26 mouse cellular contexts compared by ENCODE assay signal in genomic region chr9:122450524-122450923, GRCm38 (mm10).
"Had no signal": no experiment of that assay in that cellular context is flagged by ENCODE, and none has a peak within 500 bp of the region (broad histone marks: within the 10 kb centered on the region; RNA-seq: fewer than 3 reads in every experiment).

No protein-coding gene starts in this region.

- H3K36me3 ChIP-seq: heart, embryonic 10.5 days; heart, embryonic 12.5 days; hindbrain, embryonic 10.5 days; hindbrain, embryonic 12.5 days; intestine, embryonic 15.5 days; kidney, embryonic 15.5 days; limb, embryonic 13.5 days; limb, embryonic 15.5 days; liver, embryonic 12.5 days had no signal

- ATAC-seq: forebrain, postnatal 0 days; hindbrain, embryonic 16.5 days; inflammation-experienced regulatory T-cells, adult 6 months; intestine, embryonic 15.5 days; liver, embryonic 12.5 days had no signal

- H3K27ac ChIP-seq: heart, embryonic 10.5 days; hindbrain, embryonic 10.5 days; hindbrain, embryonic 12.5 days; hindbrain, embryonic 14.5 days; intestine, embryonic 15.5 days; kidney, embryonic 15.5 days; kidney, postnatal 0 days; limb, embryonic 13.5 days; limb, embryonic 15.5 days; liver, embryonic 12.5 days had no signal

- H3K9me3 ChIP-seq: heart, embryonic 10.5 days; heart, embryonic 12.5 days; hindbrain, embryonic 10.5 days; hindbrain, embryonic 12.5 days; intestine, embryonic 15.5 days; kidney, embryonic 15.5 days; limb, embryonic 13.5 days; limb, embryonic 15.5 days; liver, embryonic 12.5 days had no signal

- H3K4me1 ChIP-seq: intestine, embryonic 15.5 days; kidney, embryonic 15.5 days; limb, embryonic 15.5 days; liver, embryonic 12.5 days had no signal

- H3K4me2 ChIP-seq: heart, embryonic 12.5 days; hindbrain, embryonic 12.5 days; hindbrain, embryonic 14.5 days; intestine, embryonic 15.5 days; kidney, embryonic 15.5 days; limb, embryonic 13.5 days; limb, embryonic 15.5 days; liver, embryonic 12.5 days had no signal

- H3K9ac ChIP-seq: forebrain, postnatal 0 days; heart, embryonic 12.5 days; hindbrain, embryonic 12.5 days; hindbrain, embryonic 14.5 days; intestine, embryonic 15.5 days; kidney, embryonic 15.5 days; limb, embryonic 13.5 days; limb, embryonic 15.5 days; liver, embryonic 12.5 days had no signal

- H3K4me3 ChIP-seq: heart, embryonic 10.5 days; heart, embryonic 12.5 days; hindbrain, embryonic 10.5 days; hindbrain, embryonic 12.5 days; intestine, embryonic 15.5 days; kidney, embryonic 15.5 days; limb, embryonic 13.5 days; limb, embryonic 15.5 days; liver, embryonic 12.5 days had no signal

- H3K27me3 ChIP-seq: heart, embryonic 12.5 days; hindbrain, embryonic 12.5 days; intestine, embryonic 15.5 days; kidney, embryonic 15.5 days; limb, embryonic 13.5 days; limb, embryonic 15.5 days; liver, embryonic 12.5 days had no signal

- DNase-seq: forebrain, postnatal 0 days; gastrocnemius, postnatal 14 days; heart, adult 18-20 months; heart, postnatal 10 days; heart, postnatal 4 days; kidney, adult 11 months; kidney, adult 2 months; kidney, adult 9 months; kidney, postnatal 14 days; kidney, postnatal 36 days; layer of hippocampus, adult 9-11 months; layer of hippocampus, postnatal 36 days; left cerebral cortex, postnatal 4 days had no signal
